Mouse (Mus musculus) heart, postnatal 14 days (tissue): ENCODE results near the gene Pds5a. TPM values are rescaled to one million over a fixed set of nuclear protein-coding genes. Genes with fewer than 3 reads are reported as not detected.

Experiments
- DNase-seq, 2 experiments: peaks; one replicate each; pipeline ENCODE4 v3.0.0; 2021 to 2022
- intact Hi-C: fragments of 180-260 bp; cut with DNase I; formaldehyde crosslinking; loops from one replicate; pipeline ENCODE4 v1.15.1; 2025
- total RNA-seq, 2 experiments: library from RNA; stranded (reverse); gene quantifications; 2 replicates each; pipeline ENCODE4 v1.2.3; 2021

Pds5a gene
- total RNA-seq, 2 experiments from 2014 or later, result 59.8 to 67.0 TPM

- DNase-seq, result no peak
- intact Hi-C loops, result no loop called here
Observed at GRCm38 (mm10) chr5:65586291-65586690, 111.8 kb downstream of the Pds5a start.

- no peak for DNase-seq
- intact Hi-C loops, result no loop called here
Observed at GRCm38 (mm10) chr5:65578545-65578944, 119.5 kb downstream of the Pds5a start.

- DNase-seq, result no peak
- intact Hi-C loops, result no loop called here
Observed at GRCm38 (mm10) chr5:65575896-65576295, 122.2 kb downstream of the Pds5a start.

- intact Hi-C loops, result no loop called here
- DNase-seq, result no peak
Observed at GRCm38 (mm10) chr5:65574876-65575275, 123.2 kb downstream of the Pds5a start.

- DNase-seq, result no peak
- intact Hi-C loops, result no loop called here
Observed at GRCm38 (mm10) chr5:65565486-65565885, 132.6 kb downstream of the Pds5a start.

- intact Hi-C loops, result no loop called here
- DNase-seq, result no peak
Observed at GRCm38 (mm10) chr5:65561125-65561893, 136.8 kb downstream of the Pds5a start.

- no peak for DNase-seq
- intact Hi-C loops, result no loop called here
Observed at GRCm38 (mm10) chr5:65557109-65557508, 141.0 kb downstream of the Pds5a start.

Other genes starting within 250 kb of the Pds5a start
- 1 to 10 TPM in 1 of 2 experiments, not detected in 1; 1.3 TPM for gene Gm43552, start 205.4 kb downstream of the Pds5a start, total RNA-seq
- 100 to 1,000 TPM in 1 of 2 experiments, 10 to 100 TPM in 1; 93.4 to 103 TPM for gene Smim14, start 161.1 kb downstream of the Pds5a start, total RNA-seq
- gene Ube2k, start 161.0 kb downstream of the Pds5a start, total RNA-seq, result 10 to 100 TPM; 62.5 to 66.3 TPM
- gene N4bp2, start 65.2 kb upstream of the Pds5a start, total RNA-seq, result 10 to 100 TPM; 22.7 to 27.1 TPM
- 1 to 10 TPM in 1 of 2 experiments, under 1 TPM in 1; 0.57 to 4.5 TPM for gene Rhoh, start 162.9 kb upstream of the Pds5a start, total RNA-seq
- gene Chrna9, start 236.6 kb upstream of the Pds5a start, total RNA-seq, result 1 to 10 TPM in 1 of 2 experiments, under 1 TPM in 1; 0.14 to 5.2 TPM